Mouse (Mus musculus) thymus, adult 2 months (tissue): ENCODE measurements around the gene Cdkl3.

Experiments
- CTCF ChIP-seq: fragments of 200-500 bp; IDR thresholded peaks from 2 replicates; pipeline ENCODE4 v1.5.1; 2012; ENCODE audit warnings: mild to moderate bottlenecking, control low read depth, low read length, moderate library complexity, borderline replicate concordance; ENCODE audit not compliant: control insufficient read depth, poor library complexity, insufficient read depth; ENCODE audit errors: extremely low read depth
- POLR2A ChIP-seq: fragments of 200-500 bp; IDR thresholded peaks from 2 replicates; pipeline ENCODE4 v1.6.1; 2012; ENCODE audit warnings: mild to moderate bottlenecking, low read length, control low read depth, moderate library complexity; ENCODE audit not compliant: control insufficient read depth, poor library complexity, insufficient read depth; ENCODE audit errors: extremely low read depth

GRCm38 (mm10) chr11:52109421-52109820 lies 105.4 kb downstream of the Cdkl3 start:
- TF ChIP-seq CTCF (no peak), POLR2A (no peak)
